Mouse (Mus musculus): ENCODE results near the gene Maco1.

Maco1 gene

GRCm38 (mm10) chr4:134853259-134853636, at the start of gene Maco1:
Maco1 (minus strand) TSS chr4:134853345.
- DNase-seq (ENCODE audit: extremely low read depth, low read depth) = peak; percentile 95

GRCm38 (mm10) chr4:134901126-134901525, 48.0 kb upstream of the Maco1 start:
- no peak for DNase-seq (ENCODE audit: extremely low read depth, low read depth)

GRCm38 (mm10) chr4:134897256-134897655, 44.1 kb upstream of the Maco1 start:
- DNase-seq (ENCODE audit: extremely low read depth, low read depth) = no peak

GRCm38 (mm10) chr4:134892096-134892495, 39.0 kb upstream of the Maco1 start:
- DNase-seq (ENCODE audit: extremely low read depth, low read depth) = no peak

GRCm38 (mm10) chr4:134884364-134884763, 31.2 kb upstream of the Maco1 start:
- DNase-seq (ENCODE audit: extremely low read depth, low read depth) = no peak

- no peak for DNase-seq (ENCODE audit: extremely low read depth, low read depth)
These were observed 30.7 kb upstream of the Maco1 start for GRCm38 (mm10) chr4:134883808-134884207.

GRCm38 (mm10) chr4:134883266-134883665, 30.1 kb upstream of the Maco1 start:
- DNase-seq (ENCODE audit: extremely low read depth, low read depth) = no peak

- no peak for DNase-seq (ENCODE audit: extremely low read depth, low read depth)
These were observed 26.9 kb upstream of the Maco1 start for GRCm38 (mm10) chr4:134880041-134880440.

- no peak for DNase-seq (ENCODE audit: extremely low read depth, low read depth)
These were observed 26.4 kb upstream of the Maco1 start for GRCm38 (mm10) chr4:134879410-134879981.

- no peak for DNase-seq (ENCODE audit: extremely low read depth, low read depth)
These were observed 23.0 kb upstream of the Maco1 start for GRCm38 (mm10) chr4:134876171-134876570.

- DNase-seq (ENCODE audit: extremely low read depth, low read depth) = no peak
These were observed 18.8 kb upstream of the Maco1 start for GRCm38 (mm10) chr4:134871950-134872349.

- DNase-seq (ENCODE audit: extremely low read depth, low read depth) = no peak
These were observed 18.3 kb upstream of the Maco1 start for GRCm38 (mm10) chr4:134871477-134871876.

- DNase-seq (ENCODE audit: extremely low read depth, low read depth) = no peak
These were observed 16.8 kb upstream of the Maco1 start for GRCm38 (mm10) chr4:134869815-134870375.

GRCm38 (mm10) chr4:134869068-134869730, 16.1 kb upstream of the Maco1 start:
- DNase-seq (ENCODE audit: extremely low read depth, low read depth) = peak; percentile 81

GRCm38 (mm10) chr4:134868490-134868889, 15.3 kb upstream of the Maco1 start:
- DNase-seq (ENCODE audit: extremely low read depth, low read depth) = no peak

GRCm38 (mm10) chr4:134868065-134868464, 14.9 kb upstream of the Maco1 start:
- DNase-seq (ENCODE audit: extremely low read depth, low read depth) = no peak

GRCm38 (mm10) chr4:134867661-134868060, 14.5 kb upstream of the Maco1 start:
- DNase-seq (ENCODE audit: extremely low read depth, low read depth) = no peak

GRCm38 (mm10) chr4:134867213-134867612, 14.1 kb upstream of the Maco1 start:
- DNase-seq (ENCODE audit: extremely low read depth, low read depth) = no peak

GRCm38 (mm10) chr4:134865789-134866188, 12.6 kb upstream of the Maco1 start:
- peak; percentile 53 for DNase-seq (ENCODE audit: extremely low read depth, low read depth)

GRCm38 (mm10) chr4:134865340-134865739, 12.2 kb upstream of the Maco1 start:
- peak; percentile 72 for DNase-seq (ENCODE audit: extremely low read depth, low read depth)

GRCm38 (mm10) chr4:134863937-134864729, 11.0 kb upstream of the Maco1 start, which contains the start of gene Rhd:
Rhd (plus strand) TSS chr4:134864536.
- peak; percentile 52 for DNase-seq (ENCODE audit: extremely low read depth, low read depth)

- DNase-seq (ENCODE audit: extremely low read depth, low read depth) = no peak
These were observed 9.9 kb upstream of the Maco1 start for GRCm38 (mm10) chr4:134862996-134863395.

Measured in MEL-GATA-1-ER (cell line).